In genomic region chr8:66933746-66934145, GRCm38 (mm10) we compare ENCODE assay signal across 23 mouse cellular contexts.
A peak's percentile ranks its signal among the peaks of the same experiment; 100 is the strongest.
DNase-seq lines count a peak whose midpoint lies in the region; ATAC-seq and TF ChIP-seq lines count a peak whose summit lies in the region.
"Had no signal": no experiment of that assay in that cellular context is flagged by ENCODE, and none has a peak within 500 bp of the region (broad histone marks: within the 10 kb centered on the region; RNA-seq: fewer than 3 reads in every experiment).

No protein-coding gene starts in this region.

- H3K9ac ChIP-seq in ES-E14 (ENCODE audit: insufficient read depth, low read depth, low read length, poor library complexity, severe bottlenecking), result no peak overlapping the region
- H3K9ac ChIP-seq: heart, embryonic 15.5 days; hindbrain, embryonic 14.5 days; limb, embryonic 13.5 days; liver, embryonic 15.5 days had no signal

- ATAC-seq in megakaryocyte, adult 5-6 weeks (ENCODE audit: poor library complexity, severe bottlenecking), result no peak
- ATAC-seq: activated CD4-positive, CD25-positive, alpha-beta regulatory T cell, adult 4 months; CD4-positive, CD25-positive, alpha-beta regulatory T cell, adult 4 months; lung, postnatal 0 days had no signal

- in situ Hi-C loops in ES-E14 (cut with MboI; ENCODE audit: low sequenced_read_pairs in 2 of 2, unreplicated experiment in 2 of 2), result no loop called here

- H3K4me3 ChIP-seq in megakaryocyte, embryonic 14.5 days (replicated peaks), result peak overlapping the region; percentile 42
- no peak overlapping the region for H3K4me3 ChIP-seq in ES-E14 (ENCODE audit: insufficient read depth in 1 of 2, low read depth in 1 of 2, low read length in 2 of 2, poor library complexity in 1 of 2, severe bottlenecking in 1 of 2)
- H3K4me3 ChIP-seq: gastrocnemius, adult 2 months; heart, embryonic 15.5 days; limb, embryonic 13.5 days; liver, embryonic 15.5 days had no signal

- H3K27me3 ChIP-seq in megakaryocyte, embryonic 14.5 days (replicated peaks), result no peaks in the 10 kb centered on the region
- H3K27me3 ChIP-seq: heart, embryonic 15.5 days; limb, embryonic 13.5 days; liver, embryonic 15.5 days had no signal

- no peaks in the 10 kb centered on the region for H3K36me3 ChIP-seq in megakaryocyte, embryonic 14.5 days (replicated peaks; ENCODE audit: low read length)
- no peaks in the 10 kb centered on the region for H3K36me3 ChIP-seq in ES-E14 (ENCODE audit: control insufficient read depth, insufficient read depth, low read length, poor library complexity, severe bottlenecking)
- H3K36me3 ChIP-seq: heart, embryonic 15.5 days; limb, embryonic 13.5 days; liver, embryonic 15.5 days had no signal

- no peak overlapping the region for H3K27ac ChIP-seq in ES-E14 (ENCODE audit: insufficient read depth, low read depth, low read length, poor library complexity, severe bottlenecking)
- H3K27ac ChIP-seq: gastrocnemius, adult 2 months; heart, embryonic 15.5 days; hindbrain, embryonic 14.5 days; limb, embryonic 13.5 days; liver, embryonic 15.5 days; macrophage; stomach, postnatal 0 days had no signal

- peaks cover 3% of the 10 kb centered on the region for H3K9me3 ChIP-seq in megakaryocyte, embryonic 14.5 days
- no peaks in the 10 kb centered on the region for H3K9me3 ChIP-seq in ES-E14 (ENCODE audit: control insufficient read depth, insufficient read depth, low read depth, low read length)
- H3K9me3 ChIP-seq: heart, embryonic 15.5 days; limb, embryonic 13.5 days; liver, embryonic 15.5 days had no signal

- peaks cover 4% of the 10 kb centered on the region for H3K4me1 ChIP-seq in megakaryocyte, embryonic 14.5 days
- no peaks in the 10 kb centered on the region for H3K4me1 ChIP-seq in ES-E14 (ENCODE audit: control insufficient read depth in 2 of 2, insufficient read depth in 2 of 2, low read length in 2 of 2, poor library complexity in 1 of 2)
- H3K4me1 ChIP-seq: heart, embryonic 15.5 days; limb, embryonic 13.5 days; liver, embryonic 15.5 days had no signal

- DNase-seq in ES-E14 (ENCODE audit: low read depth, low spot score) (no peak), R1 (ENCODE audit: low read depth, low spot score) (peak; percentile 85)
- DNase-seq in right cerebral cortex, adult 2 months (ENCODE audit: low spot score in 2 of 2), result no peak
- DNase-seq in spleen, postnatal 36 days (ENCODE audit: low spot score in 2 of 2), result no peak
- no peak for DNase-seq in testis, postnatal 14 days (ENCODE audit: low spot score)
- DNase-seq: adrenal gland, adult 8-10 months; cerebellum, adult 11 months; cerebellum, adult 9-11 months; gastrocnemius, adult 2 months; heart, postnatal 36 days; kidney, adult 8-10 months; kidney, postnatal 10 days had no signal

TF ChIP-seq in ES-E14, 5 proteins besides CTCF, POLR2A, EP300 and RAD21:
- TF ChIP-seq MAFK (IDR thresholded peaks at IDR 0.05; ENCODE audit: insufficient read depth, low read depth, low read length) (peak; percentile 91), ZNF384 (IDR thresholded peaks at IDR 0.05; ENCODE audit: low read depth, low read length) (no peak)
